Mouse (Mus musculus) layer of hippocampus, adult 2 months (tissue): Measurements from ENCODE around the gene Chrnb1. TPM values are rescaled to one million over a fixed set of nuclear protein-coding genes. Genes with fewer than 3 reads are reported as not detected.

ENCODE experiments used
- DNase-seq, 2 experiments: peaks; one replicate each; pipeline ENCODE4 v3.0.0; 2022; ENCODE audit warnings: low spot score in 2 of 2
- H3K27ac ChIP-seq: fragments of 200-600 bp; 2 replicates; pipeline ENCODE4 v1.8.1; 2022
- H3K4me3 ChIP-seq: fragments of 200-600 bp; 2 replicates; pipeline ENCODE4 v1.8.1; 2022; ENCODE audit warnings: mild to moderate bottlenecking
- CTCF ChIP-seq: fragments of 200-600 bp; conservative IDR thresholded peaks from 2 replicates; pipeline ENCODE4 v1.8.1; 2022; ENCODE audit warnings: antibody characterized with exemption, mild to moderate bottlenecking, moderate library complexity
- total RNA-seq, 2 experiments: library from RNA; stranded (reverse); gene quantifications; 2 replicates each; pipeline ENCODE4 v1.2.3; 2021

Chrnb1 gene
- total RNA-seq, 2 experiments from 2014 or later = 1.1 to 1.3 TPM

GRCm38 (mm10) chr11:69778258-69778982, 17.3 kb downstream of the Chrnb1 start:
- no peak for DNase-seq
- TF ChIP-seq CTCF = no peak
- Histone ChIP-seq H3K4me3 (no peak overlapping the region), H3K27ac (no peak overlapping the region)

- TF ChIP-seq CTCF = no peak
- DNase-seq = no peak
Measured at GRCm38 (mm10) chr11:69777504-69778257, 18.1 kb downstream of the Chrnb1 start.

GRCm38 (mm10) chr11:69776488-69776887, 19.3 kb downstream of the Chrnb1 start:
- TF ChIP-seq CTCF = no peak
- Histone ChIP-seq H3K4me3 (no peak overlapping the region), H3K27ac (no peak overlapping the region)
- no peak for DNase-seq

More at GRCm38 (mm10) chr11:69777504-69778257, 18.1 kb downstream of the Chrnb1 start:
- Histone ChIP-seq H3K27ac (no peak overlapping the region), H3K4me3 (no peak overlapping the region)

- TF ChIP-seq CTCF = no peak
- no peak for DNase-seq
- Histone ChIP-seq H3K4me3 (no peak overlapping the region), H3K27ac (no peak overlapping the region)
Measured at GRCm38 (mm10) chr11:69775716-69776115, 20.0 kb downstream of the Chrnb1 start.

GRCm38 (mm10) chr11:69774961-69775360, 20.8 kb downstream of the Chrnb1 start:
- H3K27ac ChIP-seq = no peak overlapping the region
- H3K4me3 ChIP-seq = no peak overlapping the region
- TF ChIP-seq CTCF = no peak
- DNase-seq = no peak

- no peak for TF ChIP-seq CTCF
- Histone ChIP-seq H3K27ac (peak overlapping the region; percentile 100; the same call in 1 of the 2 replicates), H3K4me3 (peak overlapping the region; percentile 96)
- DNase-seq = no peak
Measured at GRCm38 (mm10) chr11:69767625-69767909, 28.2 kb downstream of the Chrnb1 start.

GRCm38 (mm10) chr11:69766872-69767624, 28.7 kb downstream of the Chrnb1 start:
- DNase-seq = no peak
- Histone ChIP-seq H3K27ac (peak overlapping the region; percentile 100), H3K4me3 (peak overlapping the region; percentile 96)
- TF ChIP-seq CTCF = no peak

GRCm38 (mm10) chr11:69766126-69766609, 29.6 kb downstream of the Chrnb1 start:
- Histone ChIP-seq H3K27ac (peak overlapping the region; percentile 100), H3K4me3 (peak overlapping the region; percentile 96)
- DNase-seq = peak; percentile 75 to 78
- 0 out of 2 replicates have a peak, but pooled peaks have one; percentile 3 for TF ChIP-seq CTCF

GRCm38 (mm10) chr11:69765221-69766125, 30.3 kb downstream of the Chrnb1 start, which contains the start of gene Zbtb4:
Gene Zbtb4 (plus strand): TSS chr11:69765912.
- Histone ChIP-seq H3K4me3 (peak within 1 kb of the TSS; percentile 96), H3K27ac (peak within 1 kb of the TSS; percentile 100)
- no peak for TF ChIP-seq CTCF
- DNase-seq = peak in 1 of 2 experiments; percentile 46

GRCm38 (mm10) chr11:69763551-69763950, 32.2 kb downstream of the Chrnb1 start:
- Histone ChIP-seq H3K4me3 (no peak overlapping the region), H3K27ac (no peak overlapping the region)
- peak; percentile 57 for TF ChIP-seq CTCF
- DNase-seq = no peak

GRCm38 (mm10) chr11:69761868-69762267, 33.9 kb downstream of the Chrnb1 start, which contains the start of gene Slc35g3:
Gene Slc35g3 (minus strand): TSS chr11:69761968.
- Histone ChIP-seq H3K4me3 (no peak within 1 kb of the TSS), H3K27ac (no peak within 1 kb of the TSS)
- TF ChIP-seq CTCF = no peak
- DNase-seq = no peak

- no peak overlapping the region for H3K27ac ChIP-seq
- no peak overlapping the region for H3K4me3 ChIP-seq
- no peak for DNase-seq
- no peak for TF ChIP-seq CTCF
Measured at GRCm38 (mm10) chr11:69760901-69761200, 34.9 kb downstream of the Chrnb1 start.
